Mouse (Mus musculus): Measurements from ENCODE around the gene C1qtnf6.

DNA sequence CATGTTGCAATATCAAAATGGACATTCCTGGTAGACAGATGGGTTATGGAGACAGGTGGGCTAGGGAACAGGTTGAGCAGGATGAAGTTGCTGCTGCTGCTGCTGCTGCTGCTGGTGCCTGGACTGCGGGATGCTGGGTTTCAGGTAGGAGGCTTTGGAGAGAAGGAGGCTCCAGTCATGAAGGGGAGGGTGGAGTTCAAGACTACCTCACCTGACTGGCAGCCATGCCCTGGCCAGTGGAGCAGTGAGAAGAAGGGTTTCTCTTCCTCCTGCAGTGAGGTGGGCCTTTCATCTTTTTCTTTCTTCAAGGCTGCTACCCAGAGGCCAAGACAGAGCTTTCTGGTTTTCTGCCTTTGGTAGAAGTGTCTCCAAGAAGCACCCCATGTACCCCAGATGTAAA is 54.3 kb downstream of the C1qtnf6 start:
- no peak for TF ChIP-seq CTCF (IDR thresholded peaks at IDR 0.05)
- TF ChIP-seq POLR2A (IDR thresholded peaks at IDR 0.05; ENCODE audit: insufficient read depth, low read depth, low read length), result no peak
- no peak for TF ChIP-seq EP300 (IDR thresholded peaks at IDR 0.05; ENCODE audit: insufficient read depth, low read depth, low read length)
